ENCODE assay signal across 9 mouse cellular contexts in genomic region chr6:84582826-84583225, GRCm38 (mm10). TPM values are rescaled to one million over a fixed set of nuclear protein-coding genes. Genes with fewer than 3 reads are reported as not detected.
DNase-seq lines count a peak whose midpoint lies in the region; ATAC-seq lines count a peak whose summit lies in the region.
"Had no signal": no experiment of that assay in that cellular context is flagged by ENCODE, and none has a peak within 500 bp of the region (broad histone marks: within the 10 kb centered on the region; RNA-seq: fewer than 3 reads in every experiment).

No protein-coding gene starts in this region.

- peaks cover 47% of the 10 kb centered on the region for H3K4me1 ChIP-seq in kidney, embryonic 16.5 days (ENCODE audit: insufficient read depth, low read length)
- H3K4me1 ChIP-seq in hindbrain, embryonic 10.5 days (replicated peaks), result peaks cover 96% of the 10 kb centered on the region
- H3K4me1 ChIP-seq in limb, embryonic 11.5 days (ENCODE audit: control insufficient read depth, insufficient read depth, low read length), result peaks cover 38% of the 10 kb centered on the region
- peaks cover 48% of the 10 kb centered on the region for H3K4me1 ChIP-seq in stomach, embryonic 14.5 days (ENCODE audit: control insufficient read depth, insufficient read depth, low read length)

- no peak for ATAC-seq in kidney, embryonic 16.5 days (ENCODE audit: low FRiP score, low TSS enrichment)
- no peak for ATAC-seq in limb, embryonic 11.5 days (ENCODE audit: insufficient number of reproducible peaks, low FRiP score, low TSS enrichment, low read depth)
- ATAC-seq in stomach, embryonic 14.5 days (ENCODE audit: insufficient number of reproducible peaks, insufficient read depth, low FRiP score, low read depth), result no peak

- peak overlapping the region; percentile 82 for H3K4me2 ChIP-seq in kidney, embryonic 16.5 days (replicated peaks; ENCODE audit: low read depth, low read length)
- H3K4me2 ChIP-seq in limb, embryonic 11.5 days (ENCODE audit: low read depth, severe bottlenecking), result peak overlapping the region; percentile 86
- peak overlapping the region; percentile 92; the same call in 1 of the 2 replicates for H3K4me2 ChIP-seq in stomach, embryonic 14.5 days (replicated peaks; ENCODE audit: low read depth, low read length)

- 42% methylated on average over 5 of the region's 5 CpGs for WGBS in kidney, embryonic 16.5 days
- WGBS in hindbrain, embryonic 10.5 days, result 9% methylated on average over 5 of the region's 5 CpGs
- WGBS in limb, embryonic 11.5 days, result 21% methylated on average over 5 of the region's 5 CpGs
- WGBS in stomach, embryonic 14.5 days, result 39% methylated on average over 5 of the region's 5 CpGs

- no peak overlapping the region for H3K27ac ChIP-seq in kidney, embryonic 16.5 days (ENCODE audit: low read length)
- peak overlapping the region; percentile 90 for H3K27ac ChIP-seq in hindbrain, embryonic 10.5 days
- H3K27ac ChIP-seq in limb, embryonic 11.5 days (replicated peaks; ENCODE audit: low read depth, low read length), result peak overlapping the region; percentile 97
- no peak overlapping the region for H3K27ac ChIP-seq in stomach, embryonic 14.5 days (ENCODE audit: low read length)
- H3K27ac ChIP-seq: macrophage had no signal

- no peak overlapping the region for H3K4me3 ChIP-seq in kidney, embryonic 16.5 days (ENCODE audit: low read length)
- H3K4me3 ChIP-seq in hindbrain, embryonic 10.5 days, result peak overlapping the region; percentile 70
- H3K4me3 ChIP-seq in limb, embryonic 11.5 days (ENCODE audit: low read depth, low read length), result peak overlapping the region; percentile 82
- H3K4me3 ChIP-seq in stomach, embryonic 14.5 days (ENCODE audit: low read depth, low read length), result no peak overlapping the region

- H3K27me3 ChIP-seq in kidney, embryonic 16.5 days (ENCODE audit: insufficient read depth, low read length), result peaks cover 96% of the 10 kb centered on the region
- peaks cover 99% of the 10 kb centered on the region for H3K27me3 ChIP-seq in hindbrain, embryonic 10.5 days (ENCODE audit: insufficient read depth, poor library complexity, severe bottlenecking)
- peaks cover 2% of the 10 kb centered on the region; the same call in 1 of the 2 replicates for H3K27me3 ChIP-seq in limb, embryonic 11.5 days (ENCODE audit: control insufficient read depth, insufficient read depth, low read length)
- peaks cover 17% of the 10 kb centered on the region; the same call in 1 of the 2 replicates for H3K27me3 ChIP-seq in stomach, embryonic 14.5 days (ENCODE audit: control insufficient read depth, insufficient read depth, low read length)

- H3K36me3 ChIP-seq in kidney, embryonic 16.5 days (ENCODE audit: insufficient read depth, low read length), result no peaks in the 10 kb centered on the region
- peaks cover 54% of the 10 kb centered on the region for H3K36me3 ChIP-seq in hindbrain, embryonic 10.5 days
- H3K36me3 ChIP-seq in limb, embryonic 11.5 days (ENCODE audit: control insufficient read depth, insufficient read depth, low read length), result peaks cover 5% of the 10 kb centered on the region
- no peaks in the 10 kb centered on the region for H3K36me3 ChIP-seq in stomach, embryonic 14.5 days (ENCODE audit: control insufficient read depth, insufficient read depth, low read length)

- no peaks in the 10 kb centered on the region for H3K9me3 ChIP-seq in kidney, embryonic 16.5 days (ENCODE audit: low read length)
- no peaks in the 10 kb centered on the region for H3K9me3 ChIP-seq in hindbrain, embryonic 10.5 days
- no peaks in the 10 kb centered on the region for H3K9me3 ChIP-seq in limb, embryonic 11.5 days (ENCODE audit: control insufficient read depth, low read length)
- no peaks in the 10 kb centered on the region for H3K9me3 ChIP-seq in stomach, embryonic 14.5 days (ENCODE audit: control insufficient read depth, low read depth, low read length)

- no peak for DNase-seq in kidney, adult 18-20 months
- peak; percentile 10 for DNase-seq in hindbrain, embryonic 10.5 days (ENCODE audit: low spot score)
- peak; percentile 26 for DNase-seq in limb, embryonic 11.5 days (ENCODE audit: low spot score)
- no peak for DNase-seq in gastrocnemius, postnatal 36 days
- DNase-seq in Muller cell, postnatal 12 days (ENCODE audit: inconsistent ontology term), result no peak
- DNase-seq: cerebellum, postnatal 25 days had no signal

- H3K9ac ChIP-seq in kidney, embryonic 16.5 days (replicated peaks; ENCODE audit: low read length), result no peak overlapping the region
- H3K9ac ChIP-seq in limb, embryonic 11.5 days (ENCODE audit: low read length), result peak overlapping the region; percentile 96
- no peak overlapping the region for H3K9ac ChIP-seq in stomach, embryonic 14.5 days (replicated peaks; ENCODE audit: low read depth, low read length)

- intact Hi-C loops in gastrocnemius, postnatal 36 days (cut with DNase I), result loop anchor here (5.0 to 10.0 kb wide), 2 partner anchors 318 to 486 kb away; no protein-coding TSS in a partner anchor

RNA-seq across cellular contexts. Expression of gene Cyp26b1, which starts 10.9 kb away (rescaled TPM):
- 4.7 and 5.3 TPM in 2 replicates for polyA plus RNA-seq in kidney, embryonic 16.5 days (2015; fragmentation: Nextera tagmentation; extraction: Ambion mirVana)
- polyA plus RNA-seq in hindbrain, embryonic 10.5 days (2016; fragmentation: Nextera tagmentation; extraction: Ambion mirVana), result 21.1 and 26.2 TPM in 2 replicates
- 35.0 and 37.6 TPM in 2 replicates for polyA plus RNA-seq in limb, embryonic 11.5 days (2014; fragmentation: Nextera tagmentation; extraction: Ambion mirVana)
- 1.1 and 1.2 TPM in 2 replicates for polyA plus RNA-seq in stomach, embryonic 14.5 days (2014; fragmentation: Nextera tagmentation; extraction: Ambion mirVana)
- total RNA-seq in gastrocnemius, postnatal 36 days (2021), result 1 to 10 TPM; 4.2 to 4.9 TPM

Comparison
In these comparisons a context has a peak if more than half of its experiments do, and no peak if none do; other contexts are left out.
1. H3K27ac ChIP-seq: peak in hindbrain, embryonic 10.5 days (single experiment) and limb, embryonic 11.5 days (single experiment); none in kidney, embryonic 16.5 days (single experiment) and stomach, embryonic 14.5 days (single experiment).
2. H3K4me3 ChIP-seq: peak in hindbrain, embryonic 10.5 days (single experiment) and limb, embryonic 11.5 days (single experiment); none in kidney, embryonic 16.5 days (single experiment) and stomach, embryonic 14.5 days (single experiment).
3. DNase-seq: peak in hindbrain, embryonic 10.5 days (single experiment) and limb, embryonic 11.5 days (single experiment); none in kidney, adult 18-20 months (single experiment), gastrocnemius, postnatal 36 days (0 of 2) and Muller cell, postnatal 12 days (single experiment).
4. Peak in every context shown above with its lines, with median percentiles within 50 percentile points of each other: H3K4me2 ChIP-seq.